ENCODE assay signal across 22 mouse cellular contexts in genomic region chr8:5011771-5012170, GRCm38 (mm10).
"Had no signal": no experiment of that assay in that cellular context is flagged by ENCODE, and none has a peak within 500 bp of the region (broad histone marks: within the 10 kb centered on the region; RNA-seq: fewer than 3 reads in every experiment).

No protein-coding gene starts in this region.

- H3K27me3 ChIP-seq: heart, embryonic 12.5 days; hindbrain, embryonic 12.5 days; intestine, embryonic 15.5 days; limb, embryonic 12.5 days; liver, embryonic 13.5 days had no signal

- H3K4me3 ChIP-seq: gastrocnemius, adult 2 months; heart, embryonic 10.5 days; heart, embryonic 12.5 days; hindbrain, embryonic 10.5 days; hindbrain, embryonic 12.5 days; intestine, embryonic 15.5 days; layer of hippocampus, adult 2 months; left cerebral cortex, adult 2 months; limb, embryonic 10.5 days; limb, embryonic 12.5 days; liver, embryonic 13.5 days had no signal

- H3K9ac ChIP-seq: heart, embryonic 12.5 days; hindbrain, embryonic 12.5 days; hindbrain, embryonic 14.5 days; intestine, embryonic 15.5 days; limb, embryonic 12.5 days; liver, embryonic 13.5 days had no signal

- H3K4me1 ChIP-seq: heart, embryonic 10.5 days; heart, embryonic 12.5 days; hindbrain, embryonic 10.5 days; hindbrain, embryonic 12.5 days; intestine, embryonic 15.5 days; limb, embryonic 10.5 days; liver, embryonic 13.5 days had no signal

- H3K36me3 ChIP-seq: heart, embryonic 10.5 days; heart, embryonic 12.5 days; hindbrain, embryonic 10.5 days; hindbrain, embryonic 12.5 days; intestine, embryonic 15.5 days; limb, embryonic 10.5 days; limb, embryonic 12.5 days; liver, embryonic 13.5 days had no signal

- H3K9me3 ChIP-seq: heart, embryonic 10.5 days; hindbrain, embryonic 10.5 days; hindbrain, embryonic 12.5 days; intestine, embryonic 15.5 days; limb, embryonic 10.5 days; liver, embryonic 13.5 days had no signal

- H3K4me2 ChIP-seq: heart, embryonic 12.5 days; hindbrain, embryonic 12.5 days; hindbrain, embryonic 14.5 days; intestine, embryonic 15.5 days; limb, embryonic 12.5 days; liver, embryonic 11.5 days; liver, embryonic 13.5 days had no signal

- DNase-seq: gastrocnemius, adult 2 months; gastrocnemius, postnatal 10 days; gastrocnemius, postnatal 25 days; heart, adult 18-20 months; heart, postnatal 10 days; heart, postnatal 4 days; liver; liver, embryonic 13.5 days had no signal

- ATAC-seq: hindbrain, embryonic 16.5 days; inflammation-experienced regulatory T-cells, adult 6 months; intestine, embryonic 15.5 days; intestine, postnatal 0 days had no signal

- H3K27ac ChIP-seq: gastrocnemius, adult 2 months; heart, embryonic 10.5 days; hindbrain, embryonic 10.5 days; hindbrain, embryonic 12.5 days; hindbrain, embryonic 14.5 days; intestine, embryonic 15.5 days; layer of hippocampus, adult 2 months; left cerebral cortex, adult 2 months; limb, embryonic 10.5 days; limb, embryonic 12.5 days; liver, embryonic 13.5 days had no signal
